Mouse (Mus musculus): ENCODE data around the gene Hpca.

The Hpca gene

GRCm38 (mm10) chr4:129136189-129136578 is 14.3 kb upstream of the Hpca start:
- DNase-seq (ENCODE audit: low spot score): no peak

GRCm38 (mm10) chr4:129135637-129136036 is 13.8 kb upstream of the Hpca start:
- DNase-seq (ENCODE audit: low spot score): no peak

- DNase-seq (ENCODE audit: low spot score): no peak
These were observed 13.2 kb upstream of the Hpca start for GRCm38 (mm10) chr4:129134799-129135585.

- no peak for DNase-seq (ENCODE audit: low spot score)
These were observed 9.0 kb upstream of the Hpca start for GRCm38 (mm10) chr4:129130755-129131303.

- no peak for DNase-seq (ENCODE audit: low spot score)
These were observed 8.3 kb upstream of the Hpca start for GRCm38 (mm10) chr4:129130149-129130548.

- DNase-seq (ENCODE audit: low spot score): no peak
These were observed 7.6 kb upstream of the Hpca start for GRCm38 (mm10) chr4:129129387-129129786.

- no peak for DNase-seq (ENCODE audit: low spot score)
These were observed 6.9 kb upstream of the Hpca start for GRCm38 (mm10) chr4:129128582-129129338.

GRCm38 (mm10) chr4:129125736-129126451 is 4.1 kb upstream of the Hpca start:
- DNase-seq (ENCODE audit: low spot score): no peak

GRCm38 (mm10) chr4:129124652-129125146 is 2.9 kb upstream of the Hpca start:
- DNase-seq (ENCODE audit: low spot score): no peak

GRCm38 (mm10) chr4:129122719-129123118 is 883 bp upstream of the Hpca start:
- no peak for DNase-seq (ENCODE audit: low spot score)

- no peak for DNase-seq (ENCODE audit: low spot score)
These were observed 271 bp upstream of the Hpca start for GRCm38 (mm10) chr4:129122107-129122506.

- no peak for DNase-seq (ENCODE audit: low spot score)
These were observed 1.1 kb downstream of the Hpca start for GRCm38 (mm10) chr4:129120520-129121445.

GRCm38 (mm10) chr4:129119708-129120107 is 2.1 kb downstream of the Hpca start:
- DNase-seq (ENCODE audit: low spot score): no peak

GRCm38 (mm10) chr4:129117720-129118510 is 3.9 kb downstream of the Hpca start:
- DNase-seq (ENCODE audit: low spot score): no peak

GRCm38 (mm10) chr4:129116703-129117102 is 5.1 kb downstream of the Hpca start:
- no peak for DNase-seq (ENCODE audit: low spot score)

GRCm38 (mm10) chr4:129113083-129113988 is 8.5 kb downstream of the Hpca start:
- no peak for DNase-seq (ENCODE audit: low spot score)

- DNase-seq (ENCODE audit: low spot score): no peak
These were observed 9.6 kb downstream of the Hpca start for GRCm38 (mm10) chr4:129112231-129112630.

GRCm38 (mm10) chr4:129111350-129111749 is 10.5 kb downstream of the Hpca start:
- DNase-seq (ENCODE audit: low spot score): no peak

GRCm38 (mm10) chr4:129110804-129111203 is 11.0 kb downstream of the Hpca start:
- no peak for DNase-seq (ENCODE audit: low spot score)

Measured in ovary, postnatal 10 days (tissue).